Mouse (Mus musculus): ENCODE data around the gene Eva1b. TPM values are rescaled to one million over a fixed set of nuclear protein-coding genes. Genes with fewer than 3 reads are reported as not detected.

Gene Eva1b
- polyA plus RNA-seq, 1 experiment from 2014 or later, result 149 TPM

- H3K9ac ChIP-seq (ENCODE audit: low read depth, low read length), result no peak overlapping the region
- no peak for TF ChIP-seq CTCF (IDR thresholded peaks at IDR 0.05; ENCODE audit: low read depth)
- no peaks in the 10 kb centered on the region for H3K9me3 ChIP-seq (replicated peaks; ENCODE audit: low read length)
- H3K4me1 ChIP-seq (replicated peaks; ENCODE audit: insufficient read depth, low read length), result peaks cover 24% of the 10 kb centered on the region
- H3K4me2 ChIP-seq (ENCODE audit: low read length), result no peak overlapping the region
- no peaks in the 10 kb centered on the region for H3K36me3 ChIP-seq (ENCODE audit: insufficient read depth, low read length)
- H3K27ac ChIP-seq, result no peak overlapping the region
- ATAC-seq (replicated peaks; ENCODE audit: low FRiP score, low read depth) (no peak), DNase-seq (ENCODE audit: low spot score) (no peak)
- H3K27me3 ChIP-seq (ENCODE audit: insufficient read depth, low read length), result no peaks in the 10 kb centered on the region
- WGBS, result 34% methylated on average over 4 of the region's 4 CpGs
- no peak overlapping the region for H3K4me3 ChIP-seq (replicated peaks; ENCODE audit: low read depth, low read length)
Measured at GRCm38 (mm10) chr4:126145396-126145795, 2.1 kb upstream of the Eva1b start.

GRCm38 (mm10) chr4:126146974-126147532 is 491 bp upstream of the Eva1b start:
- peak overlapping the region; percentile 96 for H3K27ac ChIP-seq
- no peak for DNase-seq (ENCODE audit: low spot score)
- no peak for TF ChIP-seq CTCF (IDR thresholded peaks at IDR 0.05; ENCODE audit: low read depth)
- H3K4me1 ChIP-seq (replicated peaks; ENCODE audit: insufficient read depth, low read length), result peaks cover 37% of the 10 kb centered on the region
- H3K4me3 ChIP-seq (replicated peaks; ENCODE audit: low read depth, low read length), result no peak overlapping the region
- WGBS, result 25% methylated on average over 9 of the region's 9 CpGs
- no peak for ATAC-seq (replicated peaks; ENCODE audit: low FRiP score, low read depth)
- H3K9me3 ChIP-seq (replicated peaks; ENCODE audit: low read length), result no peaks in the 10 kb centered on the region
- H3K27me3 ChIP-seq (ENCODE audit: insufficient read depth, low read length), result no peaks in the 10 kb centered on the region
- peak overlapping the region; percentile 66 for H3K4me2 ChIP-seq (ENCODE audit: low read length)
- H3K36me3 ChIP-seq (ENCODE audit: insufficient read depth, low read length), result 0 out of 2 replicates have a peak, but pooled peaks cover 13% of the 10 kb centered on the region
- peak overlapping the region; percentile 87; the same call in 1 of the 2 replicates for H3K9ac ChIP-seq (ENCODE audit: low read depth, low read length)

- Histone ChIP-seq H3K9me3 (replicated peaks; ENCODE audit: low read length) (no peaks in the 10 kb centered on the region), H3K27me3 (ENCODE audit: insufficient read depth, low read length) (no peaks in the 10 kb centered on the region), H3K4me2 (ENCODE audit: low read length) (peak overlapping the region; percentile 66), H3K4me1 (replicated peaks; ENCODE audit: insufficient read depth, low read length) (peaks cover 37% of the 10 kb centered on the region), H3K27ac (peak overlapping the region; percentile 96), H3K9ac (ENCODE audit: low read depth, low read length) (peak overlapping the region; percentile 87), H3K36me3 (ENCODE audit: insufficient read depth, low read length) (0 out of 2 replicates have a peak, but pooled peaks cover 14% of the 10 kb centered on the region), H3K4me3 (replicated peaks; ENCODE audit: low read depth, low read length) (peak overlapping the region; percentile 55)
- TF ChIP-seq CTCF (IDR thresholded peaks at IDR 0.05; ENCODE audit: low read depth), result peak; percentile 42
- DNase-seq (ENCODE audit: low spot score), result peak; percentile 96
- WGBS, result under 1% methylated on average over 63 of the region's 67 CpGs
- peak; percentile 63 for ATAC-seq (replicated peaks; ENCODE audit: low FRiP score, low read depth)
Measured at GRCm38 (mm10) chr4:126148161-126148961, 817 bp downstream of the Eva1b start.

GRCm38 (mm10) chr4:126149041-126149676 is 1.6 kb downstream of the Eva1b start:
- peak overlapping the region; percentile 96 for H3K27ac ChIP-seq
- H3K4me1 ChIP-seq (replicated peaks; ENCODE audit: insufficient read depth, low read length), result peaks cover 37% of the 10 kb centered on the region

GRCm38 (mm10) chr4:126149798-126150197 is 2.3 kb downstream of the Eva1b start:
- Histone ChIP-seq H3K27me3 (ENCODE audit: insufficient read depth, low read length) (no peaks in the 10 kb centered on the region), H3K36me3 (ENCODE audit: insufficient read depth, low read length) (0 out of 2 replicates have a peak, but pooled peaks cover 14% of the 10 kb centered on the region), H3K4me1 (replicated peaks; ENCODE audit: insufficient read depth, low read length) (peaks cover 37% of the 10 kb centered on the region), H3K4me3 (replicated peaks; ENCODE audit: low read depth, low read length) (peak overlapping the region; percentile 55), H3K9ac (ENCODE audit: low read depth, low read length) (peak overlapping the region; percentile 87), H3K9me3 (replicated peaks; ENCODE audit: low read length) (no peaks in the 10 kb centered on the region), H3K4me2 (ENCODE audit: low read length) (peak overlapping the region; percentile 66), H3K27ac (peak overlapping the region; percentile 96)
- ATAC-seq (replicated peaks; ENCODE audit: low FRiP score, low read depth), result 0 out of 2 replicates have a peak, but pooled peaks have one; percentile 1
- 9% methylated on average over 10 of the region's 10 CpGs for WGBS
- no peak for TF ChIP-seq CTCF (IDR thresholded peaks at IDR 0.05; ENCODE audit: low read depth)
- DNase-seq (ENCODE audit: low spot score), result peak; percentile 64

More at GRCm38 (mm10) chr4:126149041-126149676, 1.6 kb downstream of the Eva1b start:
- DNase-seq (ENCODE audit: low spot score) (no peak), ATAC-seq (replicated peaks; ENCODE audit: low FRiP score, low read depth) (peak; percentile 2; the same call in 1 of the 2 replicates)
- no peaks in the 10 kb centered on the region for H3K27me3 ChIP-seq (ENCODE audit: insufficient read depth, low read length)
- 0 out of 2 replicates have a peak, but pooled peaks cover 14% of the 10 kb centered on the region for H3K36me3 ChIP-seq (ENCODE audit: insufficient read depth, low read length)
- 6% methylated on average over 42 of the region's 42 CpGs for WGBS
- peak overlapping the region; percentile 55 for H3K4me3 ChIP-seq (replicated peaks; ENCODE audit: low read depth, low read length)
- peak overlapping the region; percentile 66 for H3K4me2 ChIP-seq (ENCODE audit: low read length)
- peak overlapping the region; percentile 87 for H3K9ac ChIP-seq (ENCODE audit: low read depth, low read length)
- TF ChIP-seq CTCF (IDR thresholded peaks at IDR 0.05; ENCODE audit: low read depth), result no peak
- H3K9me3 ChIP-seq (replicated peaks; ENCODE audit: low read length), result no peaks in the 10 kb centered on the region
